Mouse (Mus musculus) erythroblast, embryonic 14.5 days (primary cell): ENCODE measurements around the gene Smyd2.

Experiments used
- GATA1 ChIP-seq: IDR thresholded peaks from 2 replicates; pipeline ENCODE4 v1.6.1; 2012; ENCODE audit warnings: low read length, inconsistent platforms, mixed read lengths
- TAL1 ChIP-seq: IDR thresholded peaks from 3 replicates; pipeline ENCODE4 v1.6.1; 2012; ENCODE audit warnings: low read length, inconsistent platforms, mixed read lengths

DNA sequence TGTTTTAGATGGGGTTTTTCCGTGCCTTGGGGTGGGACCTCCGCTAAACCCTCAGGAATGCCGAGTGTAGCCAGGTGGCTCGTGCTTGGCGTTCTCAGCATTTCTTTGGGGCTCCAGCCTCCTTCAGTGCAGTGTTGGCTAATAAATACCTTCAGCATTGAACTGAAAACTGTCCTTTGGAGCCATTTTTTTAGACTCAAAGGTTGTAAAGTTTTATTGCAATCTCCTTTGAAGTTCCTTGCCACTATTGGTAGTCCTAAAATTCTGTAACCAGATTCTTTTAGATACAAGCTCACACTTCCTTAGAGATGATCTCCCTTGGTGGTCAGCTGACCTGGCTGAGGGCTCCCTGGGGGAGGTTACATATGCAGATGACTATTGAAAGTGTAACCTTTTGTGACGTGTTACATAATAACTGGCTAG is 46.7 kb downstream of the Smyd2 start:
- TF ChIP-seq TAL1 (no peak), GATA1 (no peak)
